Mouse (Mus musculus) kidney, postnatal 0 days (tissue): ENCODE measurements around the gene Cblb. TPM values are rescaled to one million over a fixed set of nuclear protein-coding genes. Genes with fewer than 3 reads are reported as not detected.

Experiments
- ATAC-seq: fragments of 200-750 bp; cut with Nextera tagmentation; replicated peaks from 2 replicates; pipeline ENCODE4 v1.8.0; 2017; ENCODE audit warnings: low read depth, moderate number of reproducible peaks, moderate TSS enrichment, moderate library complexity; ENCODE audit not compliant: low FRiP score
- DNase-seq: peaks from one replicate; pipeline ENCODE4 v3.0.0-alpha.2; 2016; ENCODE audit warnings: low spot score
- H3K27ac ChIP-seq: fragments of 300-500 bp; sonication (generic); 2 replicates; pipeline ENCODE4 v1.5.1; 2014; ENCODE audit warnings: mild to moderate bottlenecking
- H3K27me3 ChIP-seq: fragments of 300-500 bp; sonication (generic); 2 replicates; pipeline ENCODE4 v1.6.1; 2014; ENCODE audit warnings: low read length, mixed read lengths; ENCODE audit not compliant: insufficient read depth
- H3K36me3 ChIP-seq: fragments of 300-500 bp; sonication (generic); 2 replicates; pipeline ENCODE4 v1.6.1; 2014; ENCODE audit warnings: low read length, mixed read lengths; ENCODE audit not compliant: insufficient read depth
- H3K4me1 ChIP-seq: fragments of 300-500 bp; sonication (generic); replicated peaks from 2 replicates; pipeline ENCODE4 v1.6.1; 2014; ENCODE audit warnings: antibody characterized with exemption, low read length, mixed read lengths; ENCODE audit not compliant: insufficient read depth
- H3K4me2 ChIP-seq: fragments of 300-500 bp; sonication (generic); 2 replicates; pipeline ENCODE4 v1.6.1; 2014; ENCODE audit warnings: mild to moderate bottlenecking, low read length, moderate library complexity, mixed read lengths
- H3K4me3 ChIP-seq: fragments of 300-500 bp; sonication (generic); replicated peaks from 2 replicates; pipeline ENCODE4 v1.5.1; 2014; ENCODE audit warnings: low read depth, low read length
- H3K9ac ChIP-seq: fragments of 300-500 bp; sonication (generic); 2 replicates; pipeline ENCODE4 v1.6.1; 2014; ENCODE audit warnings: low read depth, low read length
- H3K9me3 ChIP-seq: fragments of 300-500 bp; sonication (generic); replicated peaks from 2 replicates; pipeline ENCODE4 v1.6.1; 2016; ENCODE audit warnings: low read length, inconsistent platforms, mixed read lengths
- CTCF ChIP-seq: IDR thresholded peaks from 2 replicates; pipeline ENCODE4 v1.5.1; 2016; ENCODE audit warnings: antibody characterized with exemption, low read depth, mild to moderate bottlenecking, moderate library complexity
- WGBS: fragments of 180-500 bp; shearing (Covaris S2); extraction: QIAGEN DNeasy Blood & Tissue Kit; methylation state at CpG from one replicate; pipeline ENCODE4 v1.1.7; 2014; 5-methylcytosine and 5-hydroxymethylcytosine counted together
- polyA plus RNA-seq: library from polyadenylated mRNA; unstranded; fragments of >200 nt; fragmentation: Nextera tagmentation; extraction: Ambion mirVana; gene quantifications from 2 replicates; pipeline ENCODE4 v1.2.1, GENCODE M21; 2015

The Cblb gene
- polyA plus RNA-seq, 1 experiment from 2014 or later = 7.1 TPM

DNA sequence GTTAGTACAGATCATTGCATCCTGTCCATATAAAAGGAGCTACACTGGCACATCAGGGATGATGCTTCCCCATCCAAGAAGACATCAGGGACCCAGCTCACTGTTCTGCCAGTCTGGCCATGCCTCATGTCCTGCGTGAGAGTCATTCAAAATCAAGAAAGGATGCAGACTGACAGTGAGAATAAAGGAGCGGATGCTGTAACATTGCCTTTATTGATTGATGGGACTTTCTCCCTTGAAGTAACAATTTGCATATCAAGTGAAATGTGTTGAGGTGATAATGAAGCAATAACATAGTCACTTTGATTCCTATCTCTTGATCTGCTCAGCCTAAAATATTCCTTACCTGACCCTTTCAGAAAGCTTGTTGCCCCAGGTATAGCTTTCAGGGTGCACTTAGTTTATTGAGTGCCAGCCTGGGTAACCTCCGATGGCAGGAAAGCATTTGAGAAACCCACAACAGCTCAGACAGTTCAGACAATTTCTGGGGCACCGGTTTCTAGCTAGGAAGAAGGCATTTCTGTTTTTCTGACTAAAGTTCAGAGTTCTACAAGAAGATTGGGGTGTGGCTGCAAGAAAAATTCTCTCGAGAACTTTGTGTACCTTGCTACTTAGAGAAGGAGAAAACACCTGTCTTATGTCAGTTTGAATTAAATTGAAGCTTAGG is 124.1 kb downstream of the Cblb start:
- 76% methylated on average over 5 of the region's 5 CpGs for WGBS
- no peak for ATAC-seq
- no peaks in the 10 kb centered on the region for H3K9me3 ChIP-seq

GRCm38 (mm10) chr16:52159958-52160504 is 129.0 kb downstream of the Cblb start:
- Histone ChIP-seq H3K36me3 (peaks cover 7% of the 10 kb centered on the region; the same call in 1 of the 2 replicates), H3K4me3 (no peak overlapping the region), H3K9me3 (no peaks in the 10 kb centered on the region), H3K4me1 (no peaks in the 10 kb centered on the region), H3K27me3 (no peaks in the 10 kb centered on the region), H3K4me2 (no peak overlapping the region), H3K27ac (no peak overlapping the region), H3K9ac (no peak overlapping the region)
- no peak for ATAC-seq
- no peak for TF ChIP-seq CTCF
- WGBS = 73% methylated on average over 6 of the region's 6 CpGs
- DNase-seq = no peak

More for the DNA sequence above, 124.1 kb downstream of the Cblb start:
- no peak overlapping the region for H3K4me2 ChIP-seq
- H3K27ac ChIP-seq = no peak overlapping the region
- H3K9ac ChIP-seq = no peak overlapping the region
- H3K4me1 ChIP-seq = no peaks in the 10 kb centered on the region
- no peak overlapping the region for H3K4me3 ChIP-seq
- H3K36me3 ChIP-seq = peaks cover 10% of the 10 kb centered on the region; the same call in 1 of the 2 replicates
- DNase-seq = no peak
- no peaks in the 10 kb centered on the region for H3K27me3 ChIP-seq
- TF ChIP-seq CTCF = no peak

- WGBS = 93% methylated on average over 9 of the region's 9 CpGs
- DNase-seq (no peak), ATAC-seq (no peak)
- Histone ChIP-seq H3K27ac (no peak overlapping the region), H3K36me3 (peaks cover 18% of the 10 kb centered on the region; the same call in 1 of the 2 replicates), H3K4me2 (no peak overlapping the region), H3K27me3 (no peaks in the 10 kb centered on the region), H3K4me3 (no peak overlapping the region), H3K9ac (no peak overlapping the region), H3K9me3 (no peaks in the 10 kb centered on the region), H3K4me1 (no peaks in the 10 kb centered on the region)
- TF ChIP-seq CTCF = no peak
Observed at GRCm38 (mm10) chr16:52164246-52164645, 133.2 kb downstream of the Cblb start.

- H3K9ac ChIP-seq = no peak overlapping the region
Observed at GRCm38 (mm10) chr16:52173253-52173652, 142.2 kb downstream of the Cblb start.

DNA sequence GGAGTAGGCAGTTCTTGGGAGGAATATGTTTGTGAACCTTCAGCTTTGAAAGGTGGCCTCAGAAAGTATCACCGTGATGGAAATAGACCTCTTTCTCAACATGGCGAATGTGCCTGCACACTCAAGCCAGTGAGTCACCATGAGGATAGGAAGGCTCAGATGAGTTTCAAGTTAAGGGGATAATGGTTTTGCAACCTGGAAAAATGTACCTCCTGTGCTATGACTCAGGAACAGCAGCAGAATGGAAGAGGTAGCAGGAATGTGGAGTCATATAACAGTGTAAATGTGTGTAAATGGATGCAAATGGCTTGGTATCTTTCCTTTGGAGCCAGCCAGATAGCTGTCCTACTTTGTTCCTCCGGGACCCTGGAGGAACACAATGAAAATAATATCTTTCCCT is 148.8 kb downstream of the Cblb start:
- Histone ChIP-seq H3K36me3 (peaks cover 10% of the 10 kb centered on the region), H3K27me3 (no peaks in the 10 kb centered on the region), H3K4me3 (no peak overlapping the region), H3K9ac (no peak overlapping the region), H3K4me2 (no peak overlapping the region), H3K27ac (no peak overlapping the region), H3K4me1 (no peaks in the 10 kb centered on the region), H3K9me3 (no peaks in the 10 kb centered on the region)
- DNase-seq (no peak), ATAC-seq (no peak)
- 92% methylated on average over 3 of the region's 3 CpGs for WGBS
- no peak for TF ChIP-seq CTCF

More at GRCm38 (mm10) chr16:52173253-52173652, 142.2 kb downstream of the Cblb start:
- DNase-seq = no peak
- Histone ChIP-seq H3K36me3 (peaks cover 11% of the 10 kb centered on the region), H3K4me2 (no peak overlapping the region), H3K9me3 (no peaks in the 10 kb centered on the region), H3K27ac (no peak overlapping the region), H3K27me3 (no peaks in the 10 kb centered on the region), H3K4me3 (no peak overlapping the region), H3K4me1 (no peaks in the 10 kb centered on the region)
- ATAC-seq = no peak
- TF ChIP-seq CTCF = no peak

DNA sequence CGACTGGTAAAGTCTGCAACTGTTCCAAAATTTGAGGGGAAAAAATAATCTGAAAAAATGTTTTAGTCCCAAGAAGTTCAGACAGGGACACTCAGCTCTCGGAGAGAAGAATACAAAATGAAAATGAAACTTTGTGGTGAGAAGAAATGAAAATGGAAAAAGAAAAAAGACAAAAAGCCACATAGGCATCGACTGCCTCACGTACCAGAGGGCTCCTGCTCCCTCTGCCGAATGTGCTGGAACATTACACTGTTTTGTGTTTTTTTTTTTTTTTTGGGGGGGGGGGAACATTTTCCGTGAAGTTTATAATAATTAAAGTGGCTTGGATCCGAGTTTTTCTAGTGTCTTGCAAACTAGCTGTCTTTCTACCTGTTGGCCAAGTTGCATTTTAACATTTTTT is 151.0 kb downstream of the Cblb start:
- 78% methylated on average over 7 of the region's 7 CpGs for WGBS

More for the DNA sequence above, 151.0 kb downstream of the Cblb start:
- Histone ChIP-seq H3K9me3 (no peaks in the 10 kb centered on the region), H3K9ac (no peak overlapping the region), H3K27ac (no peak overlapping the region), H3K4me1 (no peaks in the 10 kb centered on the region), H3K4me3 (no peak overlapping the region), H3K4me2 (no peak overlapping the region), H3K36me3 (peaks cover 15% of the 10 kb centered on the region), H3K27me3 (no peaks in the 10 kb centered on the region)
- DNase-seq = peak; percentile 24
- peak; percentile 60 for TF ChIP-seq CTCF
- no peak for ATAC-seq
